Comparison of ENCODE assay signal across 8 mouse cellular contexts in genomic region chr8:54491057-54491690, GRCm38 (mm10). TPM values are rescaled to one million over a fixed set of nuclear protein-coding genes. Genes with fewer than 3 reads are reported as not detected.
DNase-seq lines count a peak whose midpoint lies in the region; ATAC-seq and TF ChIP-seq lines count a peak whose summit lies in the region.

No protein-coding gene starts in this region.

- H3K36me3 ChIP-seq in spleen, adult 2 months (ENCODE audit: control insufficient read depth, insufficient read depth, low read length): no peaks in the 10 kb centered on the region
- no peaks in the 10 kb centered on the region for H3K36me3 ChIP-seq in limb, embryonic 14.5 days (ENCODE audit: control insufficient read depth, insufficient read depth, low read length)

- no peak for TF ChIP-seq CTCF in spleen, adult 2 months (IDR thresholded peaks at IDR 0.05; ENCODE audit: extremely low read depth, insufficient read depth, insufficient read length, insufficient replicate concordance)

- H3K4me1 ChIP-seq in spleen, adult 2 months (ENCODE audit: control insufficient read depth, insufficient read depth, insufficient read length): no peaks in the 10 kb centered on the region
- no peaks in the 10 kb centered on the region for H3K4me1 ChIP-seq in limb, embryonic 14.5 days (ENCODE audit: control insufficient read depth, insufficient read depth, low read length)

- H3K4me3 ChIP-seq in spleen, adult 2 months (ENCODE audit: extremely low read depth, insufficient read depth, insufficient read length): no peak overlapping the region
- no peak overlapping the region for H3K4me3 ChIP-seq in limb, embryonic 14.5 days (replicated peaks; ENCODE audit: low read length)

- ATAC-seq in hematopoietic stem cell, adult 5-6 weeks (replicated peaks in 1 of 2; ENCODE audit: insufficient read depth in 1 of 2, low FRiP score in 2 of 2, low TSS enrichment in 1 of 2, low read depth in 1 of 2, poor library complexity in 2 of 2, severe bottlenecking in 2 of 2): peak; percentile 69 to 75
- ATAC-seq in limb, embryonic 14.5 days (ENCODE audit: low FRiP score, low read depth): 0 out of 2 replicates have a peak, but pooled peaks have one; percentile 60

- peak overlapping the region; percentile 22; the same call in 1 of the 2 replicates for H3K4me2 ChIP-seq in limb, embryonic 14.5 days (replicated peaks; ENCODE audit: low read depth, low read length, severe bottlenecking)

- no peaks in the 10 kb centered on the region for H3K9me3 ChIP-seq in limb, embryonic 14.5 days (ENCODE audit: control insufficient read depth, low read length)

- H3K27me3 ChIP-seq in spleen, adult 2 months (ENCODE audit: control insufficient read depth, insufficient read depth, low read length): no peaks in the 10 kb centered on the region
- peaks cover 4% of the 10 kb centered on the region for H3K27me3 ChIP-seq in limb, embryonic 14.5 days (ENCODE audit: control insufficient read depth, insufficient read depth, low read length)

- WGBS in spleen, adult 2 months: 27% methylated on average over 6 of the region's 6 CpGs
- WGBS in limb, embryonic 14.5 days: 10% methylated on average over 6 of the region's 6 CpGs

- H3K27ac ChIP-seq in spleen, adult 2 months (ENCODE audit: insufficient read depth, low read length): no peak overlapping the region
- no peak overlapping the region for H3K27ac ChIP-seq in limb, embryonic 14.5 days (replicated peaks; ENCODE audit: low read depth, low read length)

- peak; percentile 11 to 30 for DNase-seq in adrenal gland, postnatal 36 days
- DNase-seq in adrenal gland, adult 2 months: no peak
- peak; percentile 18 to 28 for DNase-seq in spleen, adult 2 months (ENCODE audit: low read depth in 1 of 2, low spot score in 2 of 2)
- no peak for DNase-seq in spleen, adult 12 weeks (ENCODE audit: low spot score)
- peak; percentile 87 for DNase-seq in embryo, embryonic 10 days (ENCODE audit: low spot score)
- peak; percentile 77 for DNase-seq in limb, embryonic 14.5 days (ENCODE audit: low spot score)
- peak; percentile 77 for DNase-seq in retina, postnatal 1 day

- no peak overlapping the region for H3K9ac ChIP-seq in limb, embryonic 14.5 days (ENCODE audit: low read depth, low read length, severe bottlenecking)

- TF ChIP-seq POLR2A in spleen, adult 2 months (IDR thresholded peaks at IDR 0.05; ENCODE audit: low read depth, low read length): no peak
- TF ChIP-seq POLR2A in limb, embryonic 14.5 days (IDR thresholded peaks at IDR 0.05; ENCODE audit: borderline replicate concordance, extremely low read depth, insufficient read depth, insufficient read length): no peak

RNA-seq across cellular contexts. Expression of gene Asb5, which starts 38.2 kb away (rescaled TPM):
- under 1 TPM in 1 of 2 experiments, not detected in 1; 0.69 TPM for total RNA-seq in adrenal gland, postnatal 36 days (2021)
- not detected for total RNA-seq in adrenal gland, adult 2 months (2021)
- polyA plus RNA-seq in adrenal gland, adult 2 months (2012; rRNA removed): 2.4 and 4.4 TPM in 2 replicates
- polyA plus RNA-seq in spleen, adult 2 months (2012; rRNA removed): 1.0 and 1.2 TPM in 2 replicates
- not detected in 2 replicates for total RNA-seq in hematopoietic stem cell, adult 5-6 weeks (2017)
- polyA plus RNA-seq in limb, embryonic 14.5 days (2012; rRNA removed): 1.2 and 1.3 TPM in 2 replicates
- 6.4 and 7.0 TPM in 2 replicates for polyA plus RNA-seq in limb, embryonic 14.5 days (2014; fragmentation: Nextera tagmentation; extraction: Ambion mirVana)

RNA-seq across cellular contexts. Expression of gene Spcs3, which starts 38.6 kb away (rescaled TPM):
- 10 to 100 TPM; 42.4 to 63.3 TPM for total RNA-seq in adrenal gland, postnatal 36 days (2021)
- total RNA-seq in adrenal gland, adult 2 months (2021): 10 to 100 TPM; 43.3 to 43.9 TPM
- 6.5 and 6.8 TPM in 2 replicates for polyA plus RNA-seq in adrenal gland, adult 2 months (2012; rRNA removed)
- 7.4 and 8.4 TPM in 2 replicates for polyA plus RNA-seq in spleen, adult 2 months (2012; rRNA removed)
- 82.5 and 93.7 TPM in 2 replicates for total RNA-seq in hematopoietic stem cell, adult 5-6 weeks (2017)
- 35.0 and 39.7 TPM in 2 replicates for polyA plus RNA-seq in limb, embryonic 14.5 days (2012; rRNA removed)
- polyA plus RNA-seq in limb, embryonic 14.5 days (2014; fragmentation: Nextera tagmentation; extraction: Ambion mirVana): 85.1 and 86.5 TPM in 2 replicates

Comparison
In these comparisons a context has a peak if more than half of its experiments do, and no peak if none do; other contexts are left out.
1. DNase-seq: peak in adrenal gland, postnatal 36 days (2 of 2), spleen, adult 2 months (2 of 2), embryo, embryonic 10 days (single experiment), limb, embryonic 14.5 days (single experiment) and retina, postnatal 1 day (single experiment); none in adrenal gland, adult 2 months (single experiment) and spleen, adult 12 weeks (single experiment).